Mouse (Mus musculus) urinary bladder, postnatal 14 days (tissue): ENCODE measurements around the gene Evc.

ENCODE experiments used
- DNase-seq: peaks from one replicate; pipeline ENCODE4 v3.0.0; 2021; ENCODE audit warnings: low spot score

The Evc gene

GRCm38 (mm10) chr5:37310026-37310425, 26.7 kb downstream of the Evc start:
- no peak for DNase-seq

- DNase-seq: peak; percentile 15
These were observed 38.3 kb downstream of the Evc start for GRCm38 (mm10) chr5:37298370-37298769.

GRCm38 (mm10) chr5:37296717-37297116, 40.0 kb downstream of the Evc start:
- DNase-seq: no peak

GRCm38 (mm10) chr5:37290983-37291382, 45.7 kb downstream of the Evc start:
- DNase-seq: no peak

- peak; percentile 17 for DNase-seq
These were observed 47.5 kb downstream of the Evc start for GRCm38 (mm10) chr5:37289236-37289635.

GRCm38 (mm10) chr5:37288374-37288773, 48.3 kb downstream of the Evc start:
- DNase-seq: peak; percentile 10

- no peak for DNase-seq
These were observed 55.7 kb downstream of the Evc start for GRCm38 (mm10) chr5:37281021-37281420.

- DNase-seq: no peak
These were observed 72.9 kb downstream of the Evc start for GRCm38 (mm10) chr5:37263816-37264215.

GRCm38 (mm10) chr5:37261734-37262133, 75.0 kb downstream of the Evc start:
- no peak for DNase-seq

GRCm38 (mm10) chr5:37257243-37257642, 79.5 kb downstream of the Evc start:
- DNase-seq: peak; percentile 18

GRCm38 (mm10) chr5:37256823-37257222, 79.9 kb downstream of the Evc start:
- DNase-seq: no peak

GRCm38 (mm10) chr5:37254523-37254922, 82.2 kb downstream of the Evc start:
- DNase-seq: no peak

GRCm38 (mm10) chr5:37252101-37252804, 84.4 kb downstream of the Evc start:
- no peak for DNase-seq

GRCm38 (mm10) chr5:37251596-37251995, 85.1 kb downstream of the Evc start:
- DNase-seq: no peak

- DNase-seq: no peak
These were observed 87.8 kb downstream of the Evc start for GRCm38 (mm10) chr5:37248870-37249269.

GRCm38 (mm10) chr5:37247456-37247855, 89.2 kb downstream of the Evc start:
- DNase-seq: no peak

- no peak for DNase-seq
These were observed 90.4 kb downstream of the Evc start for GRCm38 (mm10) chr5:37246138-37246910.

GRCm38 (mm10) chr5:37245651-37246050, 91.0 kb downstream of the Evc start:
- DNase-seq: no peak

- no peak for DNase-seq
These were observed 91.9 kb downstream of the Evc start for GRCm38 (mm10) chr5:37244666-37245242.

- DNase-seq: no peak
These were observed 92.5 kb downstream of the Evc start for GRCm38 (mm10) chr5:37244161-37244560.

GRCm38 (mm10) chr5:37243169-37243886, 93.4 kb downstream of the Evc start:
- DNase-seq: peak; percentile 71

GRCm38 (mm10) chr5:37242360-37243168, 94.1 kb downstream of the Evc start:
- no peak for DNase-seq
